In the genomic region with DNA sequence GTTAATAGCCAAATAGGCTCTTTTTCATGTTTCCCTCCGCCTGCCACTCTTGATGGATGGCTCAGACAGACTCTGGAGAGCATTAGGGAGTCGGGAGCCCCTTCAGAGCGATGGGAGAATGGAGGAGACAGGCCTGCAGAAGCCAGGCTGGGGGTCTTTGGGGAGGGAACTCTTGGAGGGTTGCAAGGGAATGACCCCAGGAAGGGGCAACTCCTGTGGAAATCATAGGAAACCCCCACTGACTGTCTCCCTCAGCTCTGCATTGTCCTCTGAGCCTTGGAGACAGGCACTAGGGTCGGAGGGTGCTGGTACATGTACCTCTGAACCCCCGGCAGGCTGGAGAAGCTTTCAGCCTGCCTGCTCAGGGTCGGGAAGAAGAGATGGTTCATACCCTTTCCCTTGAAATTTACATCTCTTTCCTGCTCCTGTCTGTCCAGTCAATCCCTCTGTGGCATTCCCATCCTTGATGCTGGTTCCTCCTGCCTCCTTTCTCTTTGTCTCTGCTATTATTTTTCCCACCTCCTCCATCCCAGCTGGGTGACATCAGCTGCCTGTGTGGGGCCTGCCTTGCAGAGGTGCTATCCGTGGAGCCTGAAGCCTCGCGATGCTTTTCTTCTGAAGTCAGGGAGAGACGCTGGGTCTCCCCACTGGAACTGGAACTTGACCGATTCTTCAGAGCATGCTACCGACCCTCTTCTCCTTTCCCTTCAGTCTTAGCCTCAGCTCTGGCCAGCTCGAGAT, we compare ENCODE assay signal across 9 mouse cellular contexts. TPM values are rescaled to one million over a fixed set of nuclear protein-coding genes. Genes with fewer than 3 reads are reported as not detected.
DNase-seq lines count a peak whose midpoint lies in the region; ATAC-seq and TF ChIP-seq lines count a peak whose summit lies in the region.
"Had no signal": no experiment of that assay in that cellular context is flagged by ENCODE, and none has a peak within 500 bp of the region (broad histone marks: within the 10 kb centered on the region; RNA-seq: fewer than 3 reads in every experiment).

No protein-coding gene starts in this region.

- WGBS in liver, embryonic 11.5 days = 19% methylated on average over 13 of the region's 13 CpGs
- WGBS in forebrain, embryonic 11.5 days = 2% methylated on average over 13 of the region's 13 CpGs
- WGBS in limb, embryonic 14.5 days = 6% methylated on average over 13 of the region's 13 CpGs

- H3K36me3 ChIP-seq in liver, embryonic 11.5 days (ENCODE audit: control insufficient read depth, insufficient read depth, low read length) = no peaks in the 10 kb centered on the region
- H3K36me3 ChIP-seq in forebrain, embryonic 11.5 days (ENCODE audit: control insufficient read depth, insufficient read depth, low read length) = no peaks in the 10 kb centered on the region
- H3K36me3 ChIP-seq in limb, embryonic 14.5 days (ENCODE audit: control insufficient read depth, insufficient read depth, low read length) = no peaks in the 10 kb centered on the region

- no peak for ATAC-seq in liver, embryonic 11.5 days (replicated peaks; ENCODE audit: low FRiP score)
- ATAC-seq in forebrain, embryonic 11.5 days (replicated peaks; ENCODE audit: low FRiP score) = peak; percentile 54
- no peak for ATAC-seq in limb, embryonic 14.5 days (ENCODE audit: low FRiP score, low read depth)
- ATAC-seq: inflammation-experienced regulatory T-cells, adult 6 months had no signal

- H3K4me1 ChIP-seq in liver, embryonic 11.5 days (replicated peaks; ENCODE audit: control insufficient read depth, insufficient read depth, low read length) = peaks cover 34% of the 10 kb centered on the region
- peaks cover 60% of the 10 kb centered on the region for H3K4me1 ChIP-seq in forebrain, embryonic 11.5 days (replicated peaks; ENCODE audit: control insufficient read depth, insufficient read depth, low read length)
- H3K4me1 ChIP-seq in limb, embryonic 14.5 days (ENCODE audit: control insufficient read depth, insufficient read depth, low read length) = peaks cover 24% of the 10 kb centered on the region

- no peak for TF ChIP-seq POLR2A in limb, embryonic 14.5 days (IDR thresholded peaks at IDR 0.05; ENCODE audit: borderline replicate concordance, extremely low read depth, insufficient read depth, insufficient read length)

- peak overlapping the region; percentile 54 for H3K27ac ChIP-seq in liver, embryonic 11.5 days (ENCODE audit: low read depth, low read length)
- peak overlapping the region; percentile 100 for H3K27ac ChIP-seq in forebrain, embryonic 11.5 days (ENCODE audit: low read depth, low read length)
- H3K27ac ChIP-seq in limb, embryonic 14.5 days (replicated peaks; ENCODE audit: low read depth, low read length) = 0 out of 2 replicates have a peak overlapping the region, but pooled peaks have one; percentile 48

- peak overlapping the region; percentile 66 for H3K4me2 ChIP-seq in liver, embryonic 11.5 days
- peak overlapping the region; percentile 50 for H3K4me2 ChIP-seq in forebrain, embryonic 11.5 days (ENCODE audit: low read depth, low read length, severe bottlenecking)
- peak overlapping the region; percentile 86 for H3K4me2 ChIP-seq in limb, embryonic 14.5 days (replicated peaks; ENCODE audit: low read depth, low read length, severe bottlenecking)

- no peaks in the 10 kb centered on the region for H3K9me3 ChIP-seq in liver, embryonic 11.5 days (ENCODE audit: control insufficient read depth, low read length)
- no peaks in the 10 kb centered on the region for H3K9me3 ChIP-seq in forebrain, embryonic 11.5 days (ENCODE audit: control insufficient read depth, low read length)
- H3K9me3 ChIP-seq in limb, embryonic 14.5 days (ENCODE audit: control insufficient read depth, low read length) = no peaks in the 10 kb centered on the region

- no peak for DNase-seq in liver, embryonic 11.5 days (ENCODE audit: low spot score)
- no peak for DNase-seq in liver
- peak; percentile 71 for DNase-seq in forebrain, embryonic 11.5 days (ENCODE audit: low spot score)
- DNase-seq in limb, embryonic 14.5 days (ENCODE audit: low spot score) = no peak
- peak; percentile 31 for DNase-seq in right cerebral cortex, postnatal 25 days
- no peak for DNase-seq in ovary, postnatal 14 days (ENCODE audit: low spot score)
- DNase-seq in kidney, adult 9 months = no peak
- no peak for DNase-seq in kidney, postnatal 10 days

- no peak overlapping the region for H3K9ac ChIP-seq in liver, embryonic 11.5 days (ENCODE audit: low read depth, low read length)
- H3K9ac ChIP-seq in forebrain, embryonic 11.5 days (ENCODE audit: low read length) = peak overlapping the region; percentile 73
- peak overlapping the region; percentile 46; the same call in 1 of the 2 replicates for H3K9ac ChIP-seq in limb, embryonic 14.5 days (ENCODE audit: low read depth, low read length, severe bottlenecking)

- no peak overlapping the region for H3K4me3 ChIP-seq in liver, embryonic 11.5 days (ENCODE audit: low read depth, low read length)
- peak overlapping the region; percentile 14; the same call in 1 of the 2 replicates for H3K4me3 ChIP-seq in forebrain, embryonic 11.5 days (ENCODE audit: low read depth, low read length)
- peak overlapping the region; percentile 40 for H3K4me3 ChIP-seq in limb, embryonic 14.5 days (replicated peaks; ENCODE audit: low read length)

- H3K27me3 ChIP-seq in liver, embryonic 11.5 days (replicated peaks; ENCODE audit: control insufficient read depth, insufficient read depth, low read length) = peaks cover 35% of the 10 kb centered on the region
- no peaks in the 10 kb centered on the region for H3K27me3 ChIP-seq in forebrain, embryonic 11.5 days (ENCODE audit: control insufficient read depth, insufficient read depth, low read length)
- peaks cover 5% of the 10 kb centered on the region; the same call in 1 of the 2 replicates for H3K27me3 ChIP-seq in limb, embryonic 14.5 days (ENCODE audit: control insufficient read depth, insufficient read depth, low read length)

RNA-seq across cellular contexts. Expression of a gene that starts 26.8 kb away (rescaled TPM):
- polyA plus RNA-seq in liver, embryonic 11.5 days (2014; fragmentation: Nextera tagmentation; extraction: Ambion mirVana) = 33.6 and 41.2 TPM in 2 replicates
- polyA plus RNA-seq in forebrain, embryonic 11.5 days (2014; fragmentation: Nextera tagmentation; extraction: Ambion mirVana) = 33.2 and 33.8 TPM in 2 replicates
- 117 and 141 TPM in 2 replicates for polyA plus RNA-seq in limb, embryonic 14.5 days (2012; rRNA removed)
- 201 and 210 TPM in 2 replicates for polyA plus RNA-seq in limb, embryonic 14.5 days (2014; fragmentation: Nextera tagmentation; extraction: Ambion mirVana)
- polyA plus RNA-seq: inflammation-experienced regulatory T-cells, adult 6 months had no signal

RNA-seq across cellular contexts. Expression of a gene that starts 39.8 kb away (rescaled TPM):
- polyA plus RNA-seq in liver, embryonic 11.5 days (2014; fragmentation: Nextera tagmentation; extraction: Ambion mirVana) = 69.6 and 71.3 TPM in 2 replicates
- 83.4 and 94.0 TPM in 2 replicates for polyA plus RNA-seq in forebrain, embryonic 11.5 days (2014; fragmentation: Nextera tagmentation; extraction: Ambion mirVana)
- polyA plus RNA-seq in limb, embryonic 14.5 days (2012; rRNA removed) = 71.4 and 74.5 TPM in 2 replicates
- polyA plus RNA-seq in limb, embryonic 14.5 days (2014; fragmentation: Nextera tagmentation; extraction: Ambion mirVana) = 79.6 and 83.6 TPM in 2 replicates

RNA-seq across cellular contexts. Expression of a gene that starts 46.7 kb away (rescaled TPM):
- 27.6 and 28.9 TPM in 2 replicates for polyA plus RNA-seq in liver, embryonic 11.5 days (2014; fragmentation: Nextera tagmentation; extraction: Ambion mirVana)
- 38.6 and 42.9 TPM in 2 replicates for polyA plus RNA-seq in forebrain, embryonic 11.5 days (2014; fragmentation: Nextera tagmentation; extraction: Ambion mirVana)
- polyA plus RNA-seq in limb, embryonic 14.5 days (2012; rRNA removed) = 94.5 and 125 TPM in 2 replicates
- polyA plus RNA-seq in limb, embryonic 14.5 days (2014; fragmentation: Nextera tagmentation; extraction: Ambion mirVana) = 42.0 and 49.6 TPM in 2 replicates

RNA-seq across cellular contexts. Expression of a gene that starts 51.4 kb away (rescaled TPM):
- polyA plus RNA-seq in liver, embryonic 11.5 days (2014; fragmentation: Nextera tagmentation; extraction: Ambion mirVana) = 1.8 and 2.2 TPM in 2 replicates
- polyA plus RNA-seq in forebrain, embryonic 11.5 days (2014; fragmentation: Nextera tagmentation; extraction: Ambion mirVana) = 0.25 and 0.29 TPM in 2 replicates
- polyA plus RNA-seq in limb, embryonic 14.5 days (2012; rRNA removed) = 0.47 and 1.2 TPM in 2 replicates
- 3.3 and 3.7 TPM in 2 replicates for polyA plus RNA-seq in limb, embryonic 14.5 days (2014; fragmentation: Nextera tagmentation; extraction: Ambion mirVana)

Comparison
In these comparisons a context has a peak if more than half of its experiments do, and no peak if none do; other contexts are left out.
1. DNase-seq: peak in forebrain, embryonic 11.5 days (single experiment) and right cerebral cortex, postnatal 25 days (single experiment); none in liver, embryonic 11.5 days (single experiment), liver (single experiment), limb, embryonic 14.5 days (single experiment), ovary, postnatal 14 days (single experiment), kidney, adult 9 months (single experiment) and kidney, postnatal 10 days (single experiment).
2. H3K27ac ChIP-seq: peak in every context shown above with its lines; median percentile 100 in forebrain, embryonic 11.5 days; 54 in liver, embryonic 11.5 days; 48 in limb, embryonic 14.5 days.
3. Peak in every context shown above with its lines, with median percentiles within 50 percentile points of each other: H3K4me2 ChIP-seq.